Mouse (Mus musculus): ENCODE data around the gene Kdsr.

- TF ChIP-seq GATA1 (IDR thresholded peaks at IDR 0.05; ENCODE audit: low read depth, low read length) (peak; percentile 62), MXI1 (IDR thresholded peaks at IDR 0.05; ENCODE audit: low read depth, low read length) (peak; percentile 98), CTCF (IDR thresholded peaks at IDR 0.05 in 2 of 3, conservative IDR thresholded peaks at IDR 0.05 in 1 of 3; ENCODE audit: control insufficient read depth in 1 of 3, insufficient read depth in 1 of 3, low read depth in 2 of 3, low read length in 3 of 3, poor library complexity in 1 of 3, severe bottlenecking in 1 of 3) (peak in 1 of 3 experiments; percentile 15; a peak in 1 of 6 replicates), TBP (IDR thresholded peaks at IDR 0.05; ENCODE audit: low read depth, low read length) (peak; percentile 91), TCF12 (IDR thresholded peaks at IDR 0.05; ENCODE audit: low read depth, low read length) (no peak; the same call in 1 of the 2 replicates), POLR2AphosphoS5 (IDR thresholded peaks at IDR 0.05; ENCODE audit: borderline replicate concordance, low read depth, low read length) (peak; percentile 95), MAZ (IDR thresholded peaks at IDR 0.05; ENCODE audit: low read depth, low read length) (no peak), POLR2A (IDR thresholded peaks at IDR 0.05; ENCODE audit: control insufficient read depth in 1 of 2, insufficient read depth in 1 of 2, low read depth in 1 of 2, low read length in 2 of 2, poor library complexity in 1 of 2) (peak; percentile 96 to 97), E2F4 (IDR thresholded peaks at IDR 0.05; ENCODE audit: borderline replicate concordance, low read depth, low read length) (no peak; the same call in 1 of the 2 replicates), MEF2A (IDR thresholded peaks at IDR 0.05; ENCODE audit: extremely low read depth, insufficient replicate concordance, low read depth, low read length, poor library complexity, severe bottlenecking) (no peak), EP300 (IDR thresholded peaks at IDR 0.05; ENCODE audit: low read depth in 1 of 2, low read length in 2 of 2) (peak in 1 of 2 experiments; percentile 59; a peak in 1 of 4 replicates)
Observed at GRCm38 (mm10) chr1:106759572-106760435, at the start of gene Kdsr.

Measured in MEL (cell line).